Mouse (Mus musculus) urinary bladder, postnatal 25 days (tissue): Measurements from ENCODE around the gene Acox1.
A peak's percentile ranks its signal among the peaks of the same experiment; 100 is the strongest.

ENCODE experiments used
- DNase-seq: peaks from one replicate; pipeline ENCODE4 v3.0.0; 2022; ENCODE audit warnings: low spot score

The Acox1 gene

DNA sequence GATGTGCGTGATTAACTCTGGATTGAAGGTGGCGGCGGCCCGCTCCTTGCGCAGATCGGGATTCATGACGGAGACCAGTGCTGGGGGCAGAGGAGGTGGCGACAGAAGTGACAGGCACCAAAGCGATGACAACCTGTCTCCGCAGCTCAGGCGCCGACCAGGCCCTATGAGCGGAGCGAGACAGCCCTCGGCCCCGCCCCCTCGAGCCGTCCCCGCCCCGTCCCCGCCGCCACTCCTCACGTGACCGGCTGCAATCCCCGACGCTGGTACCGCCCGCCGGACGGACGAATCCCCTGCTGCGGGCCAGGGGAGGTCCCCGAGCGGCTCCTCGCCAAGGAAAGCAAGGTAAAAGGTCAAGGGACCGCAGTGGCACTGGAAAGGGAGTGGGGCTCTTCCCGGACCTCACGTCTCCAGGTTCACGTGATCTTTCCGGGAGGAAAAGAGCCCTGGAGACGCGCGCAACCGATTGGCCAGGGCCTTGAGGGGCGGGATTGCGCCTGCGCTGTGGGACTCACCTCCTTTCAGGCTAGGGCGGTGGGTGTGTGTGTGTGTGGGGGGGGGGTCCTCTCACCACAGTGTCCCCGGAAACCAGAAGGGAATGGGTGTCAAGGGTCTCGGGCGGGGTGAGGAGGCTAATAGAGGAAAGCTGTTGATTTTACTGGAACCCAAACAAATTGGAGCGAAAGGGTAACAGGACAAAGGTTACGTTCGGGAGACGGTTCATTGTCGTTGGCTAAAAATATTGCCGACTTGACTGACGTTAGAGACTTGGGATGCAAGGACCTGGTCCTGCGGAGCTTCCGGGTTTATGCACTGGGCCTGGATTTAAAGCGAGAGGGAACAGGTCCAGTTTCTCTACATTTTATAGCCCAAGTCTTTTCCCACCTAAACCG is at the start of gene Acox1, which contains the start of gene Ten1:
TSS of gene Acox1 (minus strand) at position 407 of the 893 bp plus-strand sequence.
TSS of gene Ten1 (plus strand) at position 217 of the 893 bp plus-strand sequence.
- peak; percentile 97 for DNase-seq

DNA sequence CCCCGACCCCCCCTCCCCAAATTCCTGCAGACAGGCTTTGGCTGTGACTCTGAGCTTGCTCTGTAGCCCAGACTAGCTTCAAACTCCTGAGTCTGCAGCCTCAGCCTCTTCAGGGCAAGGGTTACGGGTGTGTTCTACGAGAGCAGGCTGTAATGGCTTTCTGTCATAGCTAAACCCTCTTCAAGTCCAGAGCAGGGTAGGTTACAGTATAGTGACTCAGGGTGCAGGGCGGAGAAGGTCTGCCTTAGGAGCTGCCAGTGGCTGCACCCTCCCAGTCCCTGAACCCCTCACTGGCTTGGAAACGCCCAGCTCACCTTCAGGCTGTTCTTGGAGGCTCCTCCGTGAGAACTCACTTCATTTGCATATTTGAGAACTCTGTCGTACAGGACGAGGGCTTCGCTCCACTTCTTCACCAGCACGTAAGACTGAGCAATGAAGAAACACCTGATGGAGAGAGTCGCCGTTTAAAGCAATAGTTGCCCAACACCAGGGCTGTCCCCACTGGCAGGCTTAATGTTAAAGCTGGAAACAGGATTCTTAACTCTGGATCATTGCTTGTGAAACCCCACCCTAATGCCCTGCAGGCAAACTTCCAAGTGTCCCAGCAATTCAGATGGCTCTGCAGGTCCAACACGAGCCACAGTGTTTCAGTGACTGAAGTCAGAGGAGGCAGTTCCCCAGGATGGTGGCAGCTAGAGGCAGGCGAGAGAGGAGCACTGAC is 48.8 kb upstream of the Acox1 start:
- no peak for DNase-seq

DNA sequence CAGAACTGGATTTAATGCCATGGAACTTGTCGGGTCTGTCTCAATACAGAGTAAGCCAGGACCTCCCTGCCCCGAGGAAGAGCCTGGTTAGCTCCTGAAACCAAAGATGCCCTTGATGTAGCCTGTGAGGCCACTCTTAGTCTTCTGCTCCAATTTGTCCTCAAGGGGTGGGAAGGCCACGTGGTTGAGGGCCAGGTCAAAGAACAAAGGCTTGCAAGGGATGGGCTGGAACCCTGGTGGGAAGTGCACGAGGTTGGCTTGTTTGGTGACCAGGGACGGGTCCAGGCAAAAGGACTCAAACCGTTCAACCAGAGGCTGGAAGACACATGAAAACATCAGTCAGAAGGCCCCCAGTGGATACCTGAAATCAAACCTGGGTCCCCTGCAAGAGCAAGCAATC is 46.8 kb upstream of the Acox1 start:
- DNase-seq: no peak

DNA sequence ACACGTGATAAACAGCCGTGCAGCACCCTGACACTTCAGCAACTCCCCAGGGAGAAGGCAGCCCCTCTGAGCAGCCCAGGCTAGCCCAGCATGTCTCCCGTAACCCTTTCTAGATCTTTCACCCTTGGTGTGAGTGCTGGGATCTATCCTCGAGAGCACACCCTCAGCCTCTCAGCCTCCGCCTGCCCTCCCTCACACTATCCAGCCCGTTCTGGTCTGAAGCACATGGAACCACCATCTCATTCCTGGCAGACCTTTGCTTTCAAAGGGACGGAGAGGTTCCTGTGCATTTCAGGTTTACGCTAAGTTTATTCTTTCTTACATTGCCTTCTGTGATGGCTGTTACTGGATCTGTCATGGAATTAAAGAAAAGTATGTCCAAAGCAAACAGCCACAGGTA is 45.7 kb upstream of the Acox1 start:
- DNase-seq: no peak

DNA sequence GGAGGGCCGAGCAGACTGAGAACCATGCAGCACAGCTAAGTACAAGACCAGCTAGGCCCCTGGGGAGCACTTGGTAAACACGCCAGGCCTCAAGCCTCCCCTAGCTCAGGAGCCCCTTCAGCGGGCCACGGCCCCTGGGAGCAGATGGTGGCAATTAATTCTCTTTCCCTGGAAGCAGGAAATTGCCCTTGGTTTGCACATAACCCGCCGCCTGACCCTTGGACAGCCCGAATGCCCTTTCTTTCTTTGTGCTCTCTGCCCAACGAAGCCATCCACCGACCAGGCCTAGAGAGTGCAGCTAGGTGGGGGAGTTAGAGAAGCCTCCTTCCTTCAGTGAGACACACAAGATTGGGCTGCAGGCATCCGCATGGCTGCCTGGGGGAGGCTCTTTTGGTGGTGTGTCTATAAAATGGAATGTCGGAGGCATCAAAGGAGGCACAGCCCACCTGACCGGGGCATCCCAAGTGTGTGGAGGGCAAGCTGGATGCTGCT is 42.9 kb upstream of the Acox1 start:
- DNase-seq: no peak

DNA sequence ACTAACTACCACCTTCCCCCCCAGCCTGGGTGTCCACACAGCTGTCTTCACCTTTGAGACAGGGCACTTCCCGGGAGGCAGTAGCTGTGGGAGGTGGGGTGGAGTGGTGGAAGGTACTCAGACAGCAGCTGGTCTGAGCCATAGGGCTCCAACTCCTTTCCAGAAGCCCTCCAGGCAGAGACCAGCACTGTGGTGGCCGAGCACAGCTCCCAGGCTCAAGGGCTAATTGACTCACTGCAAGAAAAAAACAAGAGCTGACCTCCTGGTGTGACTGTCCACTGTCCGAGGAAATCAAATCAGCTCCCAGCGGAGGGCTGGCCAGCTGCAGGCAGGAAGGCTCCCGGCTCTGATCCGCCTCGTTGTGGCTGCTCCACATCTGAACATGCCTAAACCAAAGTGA is 41.0 kb upstream of the Acox1 start:
- DNase-seq: no peak

DNA sequence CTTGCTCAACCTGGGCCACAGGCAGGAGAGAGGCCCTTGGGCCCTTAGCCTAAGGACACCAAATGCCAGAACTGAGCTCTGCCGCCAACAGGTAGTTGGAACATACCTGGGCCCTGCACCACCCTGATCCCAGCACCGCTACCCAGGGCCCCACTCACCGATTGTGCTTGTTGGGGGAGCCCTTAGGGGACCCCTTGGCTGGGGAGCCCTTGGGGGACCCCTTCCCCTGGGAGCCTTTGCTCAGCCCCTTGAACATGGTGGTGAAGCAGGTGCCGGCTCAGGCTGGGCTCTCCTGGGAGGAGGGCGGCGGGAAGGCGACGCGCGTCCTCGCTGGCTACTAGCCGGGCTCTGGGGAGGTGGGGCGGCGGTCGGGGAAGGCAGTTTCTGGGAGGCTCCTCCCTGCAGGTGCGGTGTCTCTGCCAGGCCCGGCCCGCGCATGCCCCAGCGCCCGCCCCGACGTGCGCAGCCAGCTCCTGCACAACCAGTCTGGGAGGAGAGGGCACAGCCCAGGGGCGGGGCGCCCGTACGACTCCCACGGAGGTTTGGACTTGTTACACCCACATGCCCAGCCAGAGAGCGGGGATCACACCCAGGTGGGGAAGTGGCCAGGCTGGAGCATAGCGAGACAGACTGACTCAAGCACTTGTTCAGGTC is 39.0 kb upstream of the Acox1 start, which contains the start of gene Evpl:
TSS of gene Evpl (minus strand) at position 336 of the 654 bp plus-strand sequence.
- peak; percentile 79 for DNase-seq

DNA sequence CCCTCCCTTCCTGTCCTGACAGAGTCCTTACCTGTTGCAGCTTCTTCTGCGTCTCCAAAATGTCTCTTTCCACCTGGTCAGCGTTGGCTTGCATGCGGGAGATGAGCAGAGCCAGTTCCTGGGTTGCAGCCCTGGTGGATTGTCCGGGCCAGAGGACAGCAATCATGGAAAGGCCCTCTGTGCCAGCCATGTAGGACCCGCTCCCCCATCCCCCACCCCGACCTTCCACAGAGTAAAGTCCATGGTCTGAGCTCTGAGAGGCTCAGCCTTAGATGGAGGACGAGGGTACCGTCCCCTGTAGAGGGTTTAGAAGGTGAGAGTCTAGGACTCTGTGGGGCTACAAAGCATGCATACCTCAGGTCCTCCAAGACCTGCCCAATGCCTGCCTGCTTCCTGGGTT is 36.1 kb upstream of the Acox1 start:
- no peak for DNase-seq

DNA sequence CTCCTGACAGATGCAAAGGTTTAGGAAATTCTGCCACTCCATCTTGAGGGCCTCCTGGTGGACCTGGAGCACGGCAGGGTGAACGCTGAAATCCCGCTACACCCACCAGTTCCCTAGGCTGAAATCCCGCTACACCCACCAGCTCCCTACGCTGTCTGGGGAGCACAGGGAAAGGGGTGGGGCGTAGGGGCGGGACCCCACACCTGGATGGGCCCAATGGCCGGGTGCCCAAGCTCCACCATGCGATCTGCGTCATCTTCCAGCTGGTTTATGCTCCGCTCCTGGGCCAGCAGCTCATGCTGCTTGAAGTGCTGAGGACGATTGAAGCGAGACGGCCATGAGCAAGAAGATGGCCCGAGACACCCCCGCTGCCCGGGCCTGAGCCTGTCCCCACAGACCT is 33.6 kb upstream of the Acox1 start:
- no peak for DNase-seq

DNA sequence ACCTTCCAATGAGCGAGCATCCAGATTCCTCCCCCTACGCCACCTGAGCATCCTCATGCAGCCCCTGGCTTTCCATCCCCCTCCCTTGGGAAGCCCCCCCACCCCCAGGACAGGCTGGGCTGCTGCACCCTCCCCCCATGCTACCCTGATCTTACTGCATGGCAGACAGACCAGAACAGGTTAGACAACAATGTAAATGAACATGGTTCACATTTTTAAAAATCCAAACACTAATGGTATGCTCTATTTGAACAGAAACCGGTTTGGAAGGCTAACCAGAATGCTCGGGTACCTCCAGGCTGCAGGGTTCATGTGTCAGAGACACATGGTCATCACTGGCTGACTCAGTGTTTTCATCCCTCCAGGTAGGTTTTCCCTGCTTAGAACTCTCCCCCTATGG is 29.9 kb upstream of the Acox1 start:
- DNase-seq: no peak

DNA sequence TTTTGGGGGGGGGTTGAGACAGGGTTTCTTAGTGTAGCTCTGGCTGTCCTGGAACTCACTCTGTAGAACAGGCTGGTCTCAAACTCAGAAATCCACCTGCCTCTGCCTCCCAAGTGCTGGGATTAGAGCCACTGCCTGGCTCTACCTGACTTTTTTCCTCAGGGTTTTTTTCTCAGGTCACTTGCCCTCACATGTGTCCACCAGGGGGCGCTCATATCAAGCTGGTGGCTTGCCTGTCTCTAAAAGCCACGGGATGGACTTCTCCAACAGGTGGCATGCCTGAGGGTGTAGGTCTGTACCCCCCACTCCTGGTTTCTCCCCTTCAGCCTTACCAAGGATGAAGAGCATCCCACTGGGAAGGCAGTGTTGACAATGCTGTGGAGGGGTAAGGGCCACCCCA is 27.6 kb upstream of the Acox1 start:
- peak; percentile 91 for DNase-seq

DNA sequence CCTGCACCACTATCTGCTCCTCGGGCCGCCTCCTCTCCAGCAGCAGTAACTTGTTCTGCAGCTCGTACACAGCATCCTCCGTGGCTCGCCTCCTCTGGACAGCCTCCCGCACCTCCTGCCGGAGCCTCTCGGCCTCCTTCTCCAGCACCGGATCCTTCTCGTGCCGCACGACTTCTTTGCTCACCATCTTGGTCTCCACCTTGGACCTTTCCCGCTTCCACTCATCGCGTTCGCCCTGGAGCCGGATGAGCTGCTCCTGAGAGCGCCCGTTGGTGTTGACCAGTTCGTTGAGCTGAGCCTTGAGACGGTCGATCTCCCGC is 23.9 kb upstream of the Acox1 start:
- no peak for DNase-seq

DNA sequence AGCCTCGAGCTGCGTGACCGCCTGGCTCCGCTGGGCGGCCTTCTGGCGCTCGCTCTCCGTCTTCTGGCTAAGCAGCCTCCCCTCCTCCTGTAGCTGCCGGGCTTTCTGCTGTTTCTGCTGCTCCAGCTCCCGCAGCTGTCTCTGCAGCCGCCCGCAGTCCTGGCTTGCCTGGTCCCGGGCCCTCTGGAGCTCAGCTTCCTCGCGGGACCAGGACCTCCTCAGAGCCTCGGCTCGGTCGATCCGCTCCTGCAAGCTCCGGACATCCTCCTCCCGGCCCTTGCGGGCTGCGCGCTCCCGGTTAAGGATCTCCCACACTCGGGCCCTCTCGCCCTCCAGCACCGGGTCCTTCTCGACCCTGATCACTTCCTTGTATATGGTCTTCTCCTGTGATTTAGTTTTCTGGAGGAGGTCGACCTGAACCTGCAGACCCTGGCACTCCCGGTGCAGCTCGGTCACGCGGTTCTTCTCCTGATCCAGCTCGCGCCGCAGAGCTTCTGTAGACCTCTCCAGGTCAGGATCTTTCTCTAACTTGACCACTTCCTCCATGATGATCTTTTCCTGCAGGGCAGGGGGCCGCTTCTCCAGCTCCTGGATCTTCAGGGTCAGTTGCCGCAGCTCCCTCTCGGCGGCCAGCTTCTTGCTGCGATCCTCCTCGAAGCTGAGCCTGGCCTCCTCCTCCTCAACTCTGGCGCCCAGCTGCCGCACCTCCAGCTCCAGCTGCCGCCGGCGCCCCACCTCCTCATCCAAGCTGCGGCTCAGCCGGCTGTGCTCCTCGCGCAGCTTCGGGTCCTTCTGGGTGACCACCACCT is 23.3 kb upstream of the Acox1 start:
- DNase-seq: no peak

DNA sequence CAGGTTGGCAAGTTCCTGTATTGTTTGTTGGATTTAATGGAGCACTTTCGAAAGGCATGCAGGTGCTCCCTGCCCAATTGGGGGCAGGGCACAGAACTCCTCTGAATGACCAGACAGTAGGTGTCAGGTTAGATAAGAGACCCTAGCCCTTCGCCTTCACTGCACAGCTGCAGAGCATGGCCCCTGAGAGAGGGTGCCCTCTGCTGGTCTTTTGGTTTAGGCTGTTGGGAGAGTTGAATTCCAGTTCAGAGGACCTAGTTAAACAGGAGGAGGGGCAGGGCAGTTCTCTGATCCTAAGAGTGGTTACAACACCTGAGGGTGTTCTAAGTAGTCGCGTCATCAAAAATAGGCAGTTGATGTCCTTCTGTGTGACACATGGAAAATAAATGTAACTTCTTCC is 21.0 kb upstream of the Acox1 start:
- DNase-seq: no peak

DNA sequence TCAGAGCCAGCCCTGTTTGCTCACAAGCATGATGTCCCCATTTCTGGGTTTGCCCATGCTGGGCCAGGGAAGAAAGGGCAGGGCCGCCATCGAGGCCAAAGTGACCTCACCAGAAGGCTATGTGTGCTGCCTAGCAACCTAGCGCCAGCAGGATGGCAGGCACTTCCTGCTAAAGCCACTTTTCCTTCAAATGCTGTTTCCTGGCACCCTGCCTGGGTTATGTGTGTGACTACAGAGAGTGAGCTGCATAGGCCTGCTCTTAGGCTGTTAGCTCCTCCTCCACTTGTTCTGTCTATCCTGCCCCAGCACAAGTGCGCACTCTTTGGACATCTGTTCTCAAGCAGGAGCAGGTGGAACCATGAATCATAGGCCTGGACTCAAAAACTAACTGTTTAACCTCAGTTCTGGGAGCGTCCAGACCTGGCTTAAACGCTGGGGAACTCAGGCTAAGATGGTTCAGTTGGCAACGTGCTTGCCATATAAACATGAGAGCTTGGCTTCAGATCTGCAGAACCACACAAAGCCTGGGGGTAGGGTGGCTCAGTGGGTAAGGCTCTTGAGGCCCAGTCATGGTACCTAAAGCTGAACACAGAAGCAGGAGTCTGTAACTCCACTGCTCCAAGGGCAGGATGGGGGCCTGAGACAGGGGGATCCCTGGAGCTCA is 20.0 kb upstream of the Acox1 start:
- peak; percentile 81 for DNase-seq

DNA sequence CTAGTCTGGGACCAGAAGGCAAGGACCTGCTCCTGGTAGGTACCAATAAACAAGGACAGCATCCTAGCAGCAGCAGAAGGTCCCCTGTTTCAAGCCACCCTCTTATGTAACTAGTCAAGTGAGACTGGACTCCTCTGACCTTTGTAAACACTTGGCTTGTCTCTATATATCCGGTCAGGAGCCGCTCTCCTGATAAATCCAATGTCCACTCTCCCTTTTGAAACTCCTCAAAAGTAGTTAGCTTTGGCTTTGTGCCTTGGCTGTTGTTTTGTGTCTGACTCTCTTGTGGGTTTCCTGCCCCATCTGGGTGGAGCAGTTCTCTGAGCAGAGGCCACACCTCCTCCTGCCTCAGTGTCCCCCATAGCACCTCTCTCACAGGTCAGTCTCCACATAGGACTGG is 19.4 kb upstream of the Acox1 start:
- DNase-seq: no peak

DNA sequence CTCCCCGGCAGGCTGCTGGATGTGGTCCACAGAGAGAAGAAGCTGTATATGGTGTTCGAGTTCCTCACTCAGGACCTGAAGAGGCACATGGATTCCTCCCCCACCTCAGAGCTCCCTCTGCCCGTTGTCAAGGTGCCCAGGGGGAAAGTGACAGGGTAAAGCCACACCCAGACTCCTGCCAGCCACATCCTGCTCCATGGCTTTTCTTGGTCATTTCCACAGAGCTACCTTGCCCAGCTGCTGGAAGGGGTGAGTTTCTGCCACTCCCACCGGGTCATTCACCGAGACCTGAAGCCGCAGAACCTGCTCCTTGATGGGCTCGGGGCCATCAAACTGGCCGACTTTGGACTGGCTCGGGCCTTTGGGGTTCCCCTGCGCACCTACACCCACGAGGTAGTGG is 17.7 kb upstream of the Acox1 start:
- no peak for DNase-seq

DNA sequence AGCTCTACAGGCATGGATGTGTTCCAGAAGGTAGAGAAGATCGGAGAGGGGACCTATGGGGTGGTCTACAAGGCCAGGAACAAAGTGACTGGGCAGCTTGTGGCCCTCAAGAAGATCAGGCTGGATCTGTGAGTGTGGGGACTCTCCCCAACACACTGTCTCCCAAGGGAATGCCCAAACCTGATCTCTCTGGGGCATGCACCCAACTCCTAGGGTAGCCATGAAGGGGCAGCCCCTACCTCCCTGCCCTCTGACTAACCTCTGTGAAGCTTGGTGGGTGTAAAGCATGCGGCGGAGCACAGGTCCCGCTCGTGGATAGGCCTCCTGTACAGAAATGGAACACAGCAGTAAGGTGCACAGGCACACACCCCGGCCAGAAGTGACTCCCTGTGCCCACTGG is 17.1 kb upstream of the Acox1 start:
- no peak for DNase-seq

DNA sequence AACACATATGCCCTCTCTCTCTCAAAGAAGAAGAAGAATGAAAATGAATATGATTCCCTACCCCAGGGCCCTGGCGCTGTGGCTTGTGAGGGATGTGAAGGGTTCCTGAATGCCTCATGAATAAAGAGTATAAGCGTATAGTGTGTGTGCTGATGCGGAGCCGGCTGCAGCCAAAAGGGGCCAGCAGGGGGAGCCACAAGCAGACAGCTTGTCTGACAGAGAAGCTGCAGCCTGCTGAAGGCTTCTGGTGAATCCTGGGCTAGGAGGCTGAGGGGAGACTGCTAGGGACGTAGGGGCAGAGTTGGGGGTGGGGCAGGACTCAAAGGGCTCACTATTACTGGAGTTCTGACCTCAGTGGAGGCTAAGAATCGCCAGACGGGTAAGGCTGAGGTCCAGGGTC is 16.3 kb upstream of the Acox1 start:
- no peak for DNase-seq

DNA sequence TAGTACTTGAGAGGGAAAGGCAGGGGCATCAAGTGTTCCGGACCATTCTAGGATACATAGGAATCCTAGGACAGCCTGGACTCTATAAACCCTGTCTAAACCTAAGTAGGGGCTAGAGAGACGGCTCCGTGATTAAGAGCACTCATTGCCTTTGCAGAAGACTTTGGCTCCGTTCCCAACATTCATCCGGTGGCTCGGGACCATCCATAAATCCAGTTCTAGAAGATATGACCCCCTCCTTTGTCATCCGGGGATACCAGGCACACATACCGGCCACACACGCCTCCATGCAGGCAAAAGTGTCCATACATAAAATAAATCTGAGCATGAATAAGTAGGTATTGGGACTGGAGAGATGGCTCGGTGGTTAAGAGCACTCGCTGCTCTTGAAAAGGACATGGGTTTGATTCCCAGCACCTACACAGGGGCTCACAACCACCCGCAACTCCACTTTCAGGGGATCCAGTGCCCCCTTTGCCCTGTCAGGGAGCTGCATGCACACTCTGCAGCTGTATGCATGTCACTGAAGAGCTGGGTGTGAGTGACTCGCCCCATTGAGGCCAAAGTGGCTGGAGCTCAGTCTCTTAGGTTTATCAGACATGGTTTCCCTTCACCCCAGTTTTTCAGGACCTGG is 15.1 kb upstream of the Acox1 start:
- DNase-seq: no peak

DNA sequence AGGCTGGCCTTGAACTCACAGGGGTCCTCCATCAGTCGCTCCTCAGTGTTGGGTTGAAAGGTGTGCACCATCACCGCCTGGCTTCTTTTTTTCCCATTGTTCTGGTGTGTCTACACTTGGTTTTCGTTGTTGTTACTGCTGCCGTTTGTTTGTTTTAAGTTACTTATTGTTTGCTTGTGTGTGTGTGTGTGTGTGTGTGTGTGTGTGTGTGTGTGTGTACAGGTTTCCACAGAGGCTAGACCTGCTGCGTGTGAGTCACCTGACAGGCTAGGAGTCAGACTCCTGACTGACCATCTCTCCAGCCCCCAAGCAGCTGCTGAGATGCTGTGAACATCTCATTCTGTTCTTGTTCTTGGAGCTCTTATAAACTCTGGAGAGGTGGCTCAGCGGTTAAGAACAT is 14.0 kb upstream of the Acox1 start:
- no peak for DNase-seq
